Mouse (Mus musculus) olfactory bulb, adult 2 months (tissue): ENCODE data around the gene Acad11.

ENCODE experiments used
- CTCF ChIP-seq: fragments of 200-500 bp; IDR thresholded peaks from 2 replicates; pipeline ENCODE4 v1.5.1; 2012; ENCODE audit warnings: low read depth, mild to moderate bottlenecking, low read length, moderate library complexity; ENCODE audit not compliant: insufficient read depth
- POLR2A ChIP-seq: fragments of 200-500 bp; IDR thresholded peaks from 2 replicates; pipeline ENCODE4 v1.6.1; 2012; ENCODE audit warnings: mild to moderate bottlenecking, low read depth, low read length, moderate library complexity; ENCODE audit not compliant: insufficient read depth

DNA sequence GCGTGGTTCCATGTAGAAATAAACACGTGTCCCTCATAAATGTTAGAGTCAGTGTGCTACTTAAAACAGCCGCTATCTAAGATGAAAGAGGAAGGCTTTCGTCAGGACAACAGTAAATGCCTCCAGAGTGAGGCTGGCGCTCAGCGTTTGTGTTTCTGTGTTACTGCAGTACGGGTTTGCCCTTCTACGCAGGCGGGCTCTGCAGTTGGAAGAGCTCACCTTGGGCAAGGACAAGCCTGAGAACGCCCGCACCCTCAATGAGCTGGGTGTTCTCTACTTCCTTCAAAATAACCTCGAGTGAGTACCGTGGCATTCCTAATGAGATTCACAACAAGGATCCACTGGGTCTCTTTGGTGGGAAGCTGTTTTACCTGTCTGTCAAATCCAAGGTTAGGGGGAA lies 24.9 kb upstream of the Acad11 start:
- TF ChIP-seq CTCF: no peak
- no peak for TF ChIP-seq POLR2A
